Mouse (Mus musculus) ovary, postnatal 14 days (tissue): ENCODE measurements at regions not wholly inside any gene's neighbourhood (a gene's known extent, or its start where the extent isn't known, plus 50 kb on each side); places are given as distances from the start of the nearest gene placed in this dataset.

Experiments used
- DNase-seq: peaks from one replicate; pipeline ENCODE4 v3.0.0; 2022; ENCODE audit warnings: low spot score

DNA sequence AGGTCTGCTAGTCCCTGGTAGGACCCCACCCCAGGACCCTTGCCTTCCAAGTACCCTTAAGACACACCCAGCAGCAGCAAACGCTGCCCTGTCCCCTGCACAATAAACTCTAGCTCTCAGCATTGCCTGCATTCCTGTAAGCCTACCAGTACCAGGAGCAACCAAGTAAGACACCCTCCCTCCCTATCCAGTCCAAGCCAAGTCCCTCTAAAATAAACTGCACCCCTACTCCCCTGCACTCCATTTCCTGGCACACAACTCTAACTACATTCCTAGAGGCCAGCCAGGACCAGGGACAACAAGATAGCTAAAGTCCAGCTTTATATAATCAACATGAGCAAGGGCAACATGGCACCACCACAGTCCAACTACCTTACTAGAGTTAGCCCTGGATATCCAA, 103.5 kb downstream of the Ids start:
- no peak for DNase-seq

DNA sequence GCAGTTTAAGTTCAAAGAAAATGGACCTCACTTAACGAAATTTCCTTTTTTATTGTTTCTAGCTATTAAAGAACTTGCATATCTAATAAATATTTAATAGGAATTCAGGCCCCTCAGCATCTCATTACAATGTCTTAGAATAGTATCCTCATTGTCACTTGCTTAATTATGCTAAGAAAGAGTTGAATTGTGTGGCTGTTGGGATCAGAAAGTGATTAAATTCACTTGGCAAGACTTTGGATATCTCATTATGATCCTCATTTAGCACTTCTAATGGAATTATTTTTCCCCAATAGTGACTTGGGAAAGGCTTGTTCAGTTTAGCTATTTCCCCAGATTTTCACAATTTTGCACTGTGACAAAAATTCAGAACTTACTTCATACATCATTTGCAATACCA, 148.9 kb downstream of the Ids start:
- no peak for DNase-seq

DNA sequence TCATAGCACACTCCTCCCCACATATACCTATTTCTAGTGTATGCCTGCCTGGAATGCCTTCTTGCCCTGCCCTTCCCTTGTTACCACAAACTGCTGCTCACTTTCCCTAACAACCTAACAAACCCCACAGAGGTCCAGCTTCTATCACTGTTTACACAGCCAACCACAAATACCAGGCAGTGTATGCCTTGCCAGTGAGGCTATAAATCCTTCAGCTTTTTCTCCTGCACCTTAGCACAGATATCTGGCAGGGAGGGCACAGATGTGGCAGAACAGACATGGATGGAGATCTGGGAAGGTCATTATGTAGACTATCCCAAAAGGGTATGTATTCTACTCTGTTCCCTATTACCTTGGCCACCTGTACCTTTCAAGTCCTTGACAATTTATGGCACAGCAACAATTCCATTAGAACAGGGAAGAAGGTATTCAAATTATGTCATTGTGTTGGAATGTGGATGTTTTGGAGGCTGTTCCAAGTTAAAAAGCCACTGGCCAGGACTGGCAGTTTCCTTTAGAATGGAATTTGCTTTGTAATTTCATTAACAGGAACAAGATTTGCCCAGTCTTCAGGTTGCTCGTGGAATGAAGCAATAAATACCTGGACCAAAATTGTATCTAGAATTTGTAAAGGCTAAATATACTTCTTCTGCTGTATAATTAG, 180.3 kb downstream of the Ids start:
- DNase-seq = no peak

DNA sequence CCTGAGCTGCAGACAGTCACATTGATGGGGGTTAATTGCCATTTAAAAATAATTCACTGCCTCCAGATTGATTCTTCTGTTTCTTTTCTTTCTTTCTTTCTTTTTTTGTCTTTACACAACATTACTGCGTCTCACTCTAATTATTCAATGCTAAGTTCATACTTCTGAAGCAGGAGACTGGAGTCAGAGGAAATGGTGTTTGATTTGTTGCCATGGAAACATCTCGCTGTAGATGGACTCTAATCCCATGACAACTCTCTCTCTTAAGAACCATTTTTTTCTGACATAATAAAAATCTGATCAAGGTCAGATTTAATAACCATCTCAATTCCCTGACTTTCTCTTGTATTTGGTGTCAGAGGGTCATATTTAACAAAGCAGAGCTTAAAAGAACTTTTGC, 195.1 kb downstream of the Ids start:
- no peak for DNase-seq

DNA sequence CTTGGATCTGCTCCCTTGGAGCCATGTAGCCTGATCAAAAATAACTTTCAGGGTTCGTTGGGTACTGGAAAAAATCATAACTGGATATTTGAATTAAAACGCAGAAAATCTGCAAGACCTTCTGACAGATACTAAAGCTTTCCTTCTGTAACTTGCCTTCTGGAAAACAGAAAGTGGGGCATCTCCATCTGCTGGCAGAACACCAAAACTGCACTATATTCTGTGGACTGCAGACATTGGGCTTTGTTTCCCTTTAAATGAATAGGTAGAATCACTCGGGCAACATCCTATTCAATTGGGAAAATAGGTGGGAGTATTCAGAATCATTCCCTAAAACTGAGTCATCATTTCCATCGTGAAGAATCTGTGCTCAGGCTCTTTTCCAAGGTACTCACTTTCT, 203.9 kb downstream of the Ids start:
- peak; percentile 10 for DNase-seq
